Mouse (Mus musculus) ES-Bruce4 (cell line): ENCODE measurements around the gene Upk3a.

ENCODE experiments used
- CTCF ChIP-seq: IDR thresholded peaks from one replicate; pipeline ENCODE4 v1.8.1; 2011; ENCODE audit warnings: low read depth, low read length
- POLR2A ChIP-seq: IDR thresholded peaks from one replicate; pipeline ENCODE4 v1.8.1; 2011; ENCODE audit warnings: low read length; ENCODE audit not compliant: insufficient read depth

DNA sequence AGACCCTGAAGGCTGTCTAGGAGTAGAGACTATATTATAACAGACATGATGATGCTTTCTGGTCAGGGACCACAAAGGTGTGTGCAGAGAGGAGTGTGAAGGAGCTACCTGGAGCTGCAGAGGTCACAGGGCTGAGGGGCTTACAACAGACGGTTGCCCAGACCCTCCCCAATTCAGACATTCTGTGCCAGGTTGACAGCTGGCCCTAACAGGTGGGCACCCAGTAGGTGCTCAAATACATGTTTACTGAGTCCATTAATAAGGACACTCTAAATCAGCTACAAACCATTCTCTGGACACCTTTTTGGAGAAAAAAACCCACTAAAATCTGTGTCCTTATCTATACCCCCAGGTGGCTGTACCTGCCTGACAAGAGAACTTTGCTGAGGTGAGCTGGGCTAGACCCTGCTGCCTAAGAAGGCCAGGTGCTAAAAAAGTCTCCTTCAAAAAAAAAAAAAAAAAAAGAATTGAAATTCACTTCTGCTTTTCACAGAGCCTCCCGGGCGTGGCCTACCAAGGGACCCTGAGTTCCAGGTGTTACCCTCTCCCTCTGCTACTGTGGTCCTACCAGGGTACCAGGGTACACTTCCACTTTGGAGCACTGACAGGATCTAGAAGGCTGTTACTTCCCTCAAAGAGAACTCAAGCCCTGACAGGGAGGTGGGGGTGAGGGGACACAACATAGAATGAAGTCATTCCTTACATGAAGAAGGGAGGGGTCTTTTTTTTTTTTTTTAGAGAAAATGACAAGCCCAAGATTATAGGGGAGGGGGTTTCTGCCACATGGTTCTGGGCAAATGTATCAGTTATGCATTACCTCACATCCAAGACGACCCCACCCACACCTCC lies 30.5 kb upstream of the Upk3a start:
- TF ChIP-seq CTCF: no peak
- TF ChIP-seq POLR2A: no peak
